Mouse (Mus musculus): ENCODE results near the gene Tut7. TPM values are rescaled to one million over a fixed set of nuclear protein-coding genes. Genes with fewer than 3 reads are reported as not detected.

Tut7 gene
- polyA plus RNA-seq, 1 experiment, result 10.1 TPM

GRCm38 (mm10) chr13:59775168-59775567 lies 47.8 kb downstream of the Tut7 start:
- Histone ChIP-seq H3K27me3 (ENCODE audit: control insufficient read depth, insufficient read depth, low read length) (no peaks in the 10 kb centered on the region), H3K4me1 (ENCODE audit: control insufficient read depth, insufficient read depth, low read length) (peaks cover 2% of the 10 kb centered on the region; the same call in 1 of the 2 replicates), H3K4me3 (ENCODE audit: control insufficient read depth, low read depth, low read length) (no peak overlapping the region), H3K36me3 (ENCODE audit: control insufficient read depth, insufficient read depth, low read length) (no peaks in the 10 kb centered on the region), H3K27ac (ENCODE audit: control insufficient read depth, insufficient read depth, low read depth, low read length) (no peak overlapping the region)
- TF ChIP-seq POLR2A (IDR thresholded peaks at IDR 0.05; ENCODE audit: control insufficient read depth, low read depth, low read length), result no peak
- no peak for TF ChIP-seq CTCF (IDR thresholded peaks at IDR 0.05; ENCODE audit: control insufficient read depth, insufficient read depth, insufficient replicate concordance, low read depth, low read length)

- Histone ChIP-seq H3K27ac (ENCODE audit: control insufficient read depth, insufficient read depth, low read depth, low read length) (peak overlapping the region; percentile 33; the same call in 1 of the 2 replicates), H3K4me1 (ENCODE audit: control insufficient read depth, insufficient read depth, low read length) (peaks cover 8% of the 10 kb centered on the region), H3K4me3 (ENCODE audit: control insufficient read depth, low read depth, low read length) (peak overlapping the region; percentile 73), H3K27me3 (ENCODE audit: control insufficient read depth, insufficient read depth, low read length) (no peaks in the 10 kb centered on the region), H3K36me3 (ENCODE audit: control insufficient read depth, insufficient read depth, low read length) (no peaks in the 10 kb centered on the region; the same call in none of the 2 replicates)
- TF ChIP-seq POLR2A (IDR thresholded peaks at IDR 0.05; ENCODE audit: control insufficient read depth, low read depth, low read length) (no peak), CTCF (IDR thresholded peaks at IDR 0.05; ENCODE audit: control insufficient read depth, insufficient read depth, insufficient replicate concordance, low read depth, low read length) (no peak)
These were observed 51.7 kb downstream of the Tut7 start for GRCm38 (mm10) chr13:59771257-59771656.

DNA sequence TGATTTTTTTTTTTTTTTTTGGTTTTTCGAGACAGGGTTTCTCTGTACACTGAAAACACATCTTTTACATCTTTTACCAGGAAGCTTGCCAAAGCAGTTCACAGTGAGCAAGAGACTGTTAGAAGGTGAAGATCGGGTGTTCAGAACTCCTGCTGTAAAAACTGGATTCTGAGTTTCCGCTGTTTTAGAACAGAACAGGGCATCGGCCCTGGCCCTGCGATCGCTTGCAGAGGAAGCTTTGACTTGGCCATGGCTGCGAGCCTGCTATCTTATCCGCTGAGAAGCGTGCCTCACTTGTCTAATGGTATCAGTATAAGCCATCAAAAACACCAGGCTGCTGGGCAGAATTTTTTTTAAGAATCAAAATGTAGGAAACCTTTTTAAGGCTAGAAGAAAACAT lies 52.1 kb downstream of the Tut7 start:
- H3K36me3 ChIP-seq (ENCODE audit: control insufficient read depth, insufficient read depth, low read length), result no peaks in the 10 kb centered on the region; the same call in none of the 2 replicates
- peak overlapping the region; percentile 73 for H3K4me3 ChIP-seq (ENCODE audit: control insufficient read depth, low read depth, low read length)
- H3K27me3 ChIP-seq (ENCODE audit: control insufficient read depth, insufficient read depth, low read length), result no peaks in the 10 kb centered on the region
- TF ChIP-seq POLR2A (IDR thresholded peaks at IDR 0.05; ENCODE audit: control insufficient read depth, low read depth, low read length) (no peak), CTCF (IDR thresholded peaks at IDR 0.05; ENCODE audit: control insufficient read depth, insufficient read depth, insufficient replicate concordance, low read depth, low read length) (no peak)
- H3K4me1 ChIP-seq (ENCODE audit: control insufficient read depth, insufficient read depth, low read length), result peaks cover 11% of the 10 kb centered on the region
- H3K27ac ChIP-seq (ENCODE audit: control insufficient read depth, insufficient read depth, low read depth, low read length), result peak overlapping the region; percentile 23; the same call in 1 of the 2 replicates

- peak overlapping the region; percentile 88 for H3K4me3 ChIP-seq (ENCODE audit: control insufficient read depth, low read depth, low read length)
- no peak for TF ChIP-seq POLR2A (IDR thresholded peaks at IDR 0.05; ENCODE audit: control insufficient read depth, low read depth, low read length)
- TF ChIP-seq CTCF (IDR thresholded peaks at IDR 0.05; ENCODE audit: control insufficient read depth, insufficient read depth, insufficient replicate concordance, low read depth, low read length), result no peak
- H3K36me3 ChIP-seq (ENCODE audit: control insufficient read depth, insufficient read depth, low read length), result no peaks in the 10 kb centered on the region; the same call in none of the 2 replicates
- no peaks in the 10 kb centered on the region for H3K27me3 ChIP-seq (ENCODE audit: control insufficient read depth, insufficient read depth, low read length)
- H3K4me1 ChIP-seq (ENCODE audit: control insufficient read depth, insufficient read depth, low read length), result peaks cover 12% of the 10 kb centered on the region
- H3K27ac ChIP-seq (ENCODE audit: control insufficient read depth, insufficient read depth, low read depth, low read length), result peak overlapping the region; percentile 96
These were observed 52.8 kb downstream of the Tut7 start for GRCm38 (mm10) chr13:59770164-59770562.

DNA sequence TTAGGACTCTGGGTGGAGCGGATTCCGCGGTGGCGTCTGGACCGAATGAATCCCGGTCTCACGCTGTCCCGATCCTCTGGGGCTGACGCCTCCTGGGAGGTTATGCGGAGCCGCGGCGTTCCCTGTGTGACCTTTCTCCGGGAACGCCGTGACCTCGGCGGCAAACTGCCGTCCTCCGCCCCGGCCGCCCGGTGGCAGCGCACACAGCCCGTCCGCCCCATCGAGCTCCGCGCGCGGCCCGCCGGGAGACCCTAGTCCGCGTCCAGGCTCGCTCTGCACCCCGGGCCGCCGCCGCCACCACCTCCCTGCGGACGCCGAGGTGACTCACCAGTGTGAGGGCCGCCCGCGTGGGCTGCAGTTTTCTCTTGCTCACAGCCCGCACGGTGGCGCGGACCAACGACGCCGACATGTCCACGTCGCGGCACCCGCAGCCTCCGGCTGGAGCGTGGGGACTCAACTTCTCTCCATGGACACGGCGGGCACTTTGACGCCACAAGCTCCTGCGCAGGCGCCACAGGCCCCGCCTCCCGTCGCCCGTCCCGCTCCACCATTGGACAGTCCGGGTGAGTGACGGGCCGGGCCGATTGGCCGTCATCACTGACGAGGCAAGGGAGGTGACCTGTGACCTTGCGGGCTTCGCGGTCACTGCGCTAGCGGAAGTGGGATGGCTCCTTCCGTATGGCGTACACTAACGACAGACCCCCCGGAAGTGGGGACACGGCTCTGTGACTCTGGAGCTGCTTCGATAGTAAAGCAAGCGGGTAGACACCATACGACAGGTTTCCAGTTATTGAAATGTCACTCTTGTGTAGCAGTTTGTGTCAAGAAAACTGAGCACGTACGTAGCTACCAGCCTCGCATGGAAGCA lies 53.4 kb downstream of the Tut7 start, which contains the start of gene Isca1:
TSS of gene Isca1 (minus strand) at position 515 of the 868 bp plus-strand sequence.
- no peak for TF ChIP-seq CTCF (IDR thresholded peaks at IDR 0.05; ENCODE audit: control insufficient read depth, insufficient read depth, insufficient replicate concordance, low read depth, low read length)
- peak; percentile 89 for TF ChIP-seq POLR2A (IDR thresholded peaks at IDR 0.05; ENCODE audit: control insufficient read depth, low read depth, low read length)
- H3K4me3 ChIP-seq (ENCODE audit: control insufficient read depth, low read depth, low read length), result peak within 1 kb of the TSS; percentile 88
- H3K4me1 ChIP-seq (ENCODE audit: control insufficient read depth, insufficient read depth, low read length), result peaks cover 12% of the 10 kb centered on the region
- H3K27ac ChIP-seq (ENCODE audit: control insufficient read depth, insufficient read depth, low read depth, low read length), result peak within 1 kb of the TSS; percentile 96
- H3K27me3 ChIP-seq (ENCODE audit: control insufficient read depth, insufficient read depth, low read length), result no peaks in the 10 kb centered on the region
- H3K36me3 ChIP-seq (ENCODE audit: control insufficient read depth, insufficient read depth, low read length), result no peaks in the 10 kb centered on the region; the same call in none of the 2 replicates

- no peak for TF ChIP-seq CTCF (IDR thresholded peaks at IDR 0.05; ENCODE audit: control insufficient read depth, insufficient read depth, insufficient replicate concordance, low read depth, low read length)
- TF ChIP-seq POLR2A (IDR thresholded peaks at IDR 0.05; ENCODE audit: control insufficient read depth, low read depth, low read length), result no peak
- Histone ChIP-seq H3K4me1 (ENCODE audit: control insufficient read depth, insufficient read depth, low read length) (peaks cover 12% of the 10 kb centered on the region), H3K36me3 (ENCODE audit: control insufficient read depth, insufficient read depth, low read length) (no peaks in the 10 kb centered on the region; the same call in none of the 2 replicates), H3K27ac (ENCODE audit: control insufficient read depth, insufficient read depth, low read depth, low read length) (peak overlapping the region; percentile 52; the same call in 1 of the 2 replicates), H3K27me3 (ENCODE audit: control insufficient read depth, insufficient read depth, low read length) (no peaks in the 10 kb centered on the region), H3K4me3 (ENCODE audit: control insufficient read depth, low read depth, low read length) (peak overlapping the region; percentile 88)
These were observed 54.4 kb downstream of the Tut7 start for GRCm38 (mm10) chr13:59768531-59768930.

GRCm38 (mm10) chr13:59766786-59767515 lies 56.0 kb downstream of the Tut7 start:
- H3K4me1 ChIP-seq (ENCODE audit: control insufficient read depth, insufficient read depth, low read length), result peaks cover 12% of the 10 kb centered on the region
- no peaks in the 10 kb centered on the region; the same call in none of the 2 replicates for H3K36me3 ChIP-seq (ENCODE audit: control insufficient read depth, insufficient read depth, low read length)
- no peak overlapping the region for H3K27ac ChIP-seq (ENCODE audit: control insufficient read depth, insufficient read depth, low read depth, low read length)
- TF ChIP-seq POLR2A (IDR thresholded peaks at IDR 0.05; ENCODE audit: control insufficient read depth, low read depth, low read length), result no peak
- no peak for TF ChIP-seq CTCF (IDR thresholded peaks at IDR 0.05; ENCODE audit: control insufficient read depth, insufficient read depth, insufficient replicate concordance, low read depth, low read length)
- H3K27me3 ChIP-seq (ENCODE audit: control insufficient read depth, insufficient read depth, low read length), result no peaks in the 10 kb centered on the region
- no peak overlapping the region; the same call in 1 of the 2 replicates for H3K4me3 ChIP-seq (ENCODE audit: control insufficient read depth, low read depth, low read length)

All from testis, adult 2 months (tissue).